Mouse (Mus musculus) retina, postnatal 7 days (tissue): ENCODE measurements around the gene Ifnk.

Source experiments
- DNase-seq: peaks from one replicate; pipeline ENCODE4 v3.0.0-alpha.2; 2012; ENCODE audit warnings: low read depth, low spot score

Gene Ifnk

GRCm38 (mm10) chr4:35151756-35152155 is at the start of gene Ifnk:
Ifnk (plus strand) TSS chr4:35152056.
- DNase-seq: no peak

- DNase-seq: no peak
Measured at GRCm38 (mm10) chr4:35105115-35105773, 46.6 kb upstream of the Ifnk start.

GRCm38 (mm10) chr4:35112452-35112851 is 39.4 kb upstream of the Ifnk start:
- DNase-seq: no peak

- no peak for DNase-seq
Measured at GRCm38 (mm10) chr4:35113516-35114248, 38.2 kb upstream of the Ifnk start.

- no peak for DNase-seq
Measured at GRCm38 (mm10) chr4:35114950-35115349, 36.9 kb upstream of the Ifnk start.

- DNase-seq: no peak
Measured at GRCm38 (mm10) chr4:35115933-35116332, 35.9 kb upstream of the Ifnk start.

GRCm38 (mm10) chr4:35117144-35117543 is 34.7 kb upstream of the Ifnk start:
- no peak for DNase-seq

GRCm38 (mm10) chr4:35118851-35119250 is 33.0 kb upstream of the Ifnk start:
- DNase-seq: no peak

GRCm38 (mm10) chr4:35120159-35120558 is 31.7 kb upstream of the Ifnk start:
- no peak for DNase-seq

GRCm38 (mm10) chr4:35120575-35120974 is 31.3 kb upstream of the Ifnk start:
- DNase-seq: no peak

GRCm38 (mm10) chr4:35121060-35121459 is 30.8 kb upstream of the Ifnk start:
- no peak for DNase-seq

- no peak for DNase-seq
Measured at GRCm38 (mm10) chr4:35123087-35123486, 28.8 kb upstream of the Ifnk start.

GRCm38 (mm10) chr4:35124027-35124426 is 27.8 kb upstream of the Ifnk start:
- no peak for DNase-seq

GRCm38 (mm10) chr4:35125299-35125777 is 26.5 kb upstream of the Ifnk start:
- peak; percentile 11 for DNase-seq

- no peak for DNase-seq
Measured at GRCm38 (mm10) chr4:35126776-35127175, 25.1 kb upstream of the Ifnk start.

GRCm38 (mm10) chr4:35127759-35128158 is 24.1 kb upstream of the Ifnk start:
- no peak for DNase-seq

GRCm38 (mm10) chr4:35130411-35130948 is 21.4 kb upstream of the Ifnk start:
- no peak for DNase-seq

GRCm38 (mm10) chr4:35131592-35131991 is 20.3 kb upstream of the Ifnk start:
- DNase-seq: no peak

- no peak for DNase-seq
Measured at GRCm38 (mm10) chr4:35133411-35133810, 18.4 kb upstream of the Ifnk start.

GRCm38 (mm10) chr4:35134846-35135611 is 16.8 kb upstream of the Ifnk start:
- DNase-seq: no peak

GRCm38 (mm10) chr4:35135806-35136205 is 16.1 kb upstream of the Ifnk start:
- no peak for DNase-seq

GRCm38 (mm10) chr4:35136996-35137395 is 14.9 kb upstream of the Ifnk start:
- DNase-seq: no peak
